Mouse (Mus musculus) midbrain, embryonic 10.5 days (tissue): ENCODE measurements around the gene Dnajc4. TPM values are rescaled to one million over a fixed set of nuclear protein-coding genes. Genes with fewer than 3 reads are reported as not detected.
A peak's percentile ranks its signal among the peaks of the same experiment; 100 is the strongest.

Source experiments
- DNase-seq: peaks from one replicate; pipeline ENCODE4 v3.0.0-alpha.2; 2017; ENCODE audit warnings: low spot score
- H3K27ac ChIP-seq: fragments of 300-500 bp; sonication (generic); replicated peaks from 2 replicates; pipeline ENCODE4 v1.5.1; 2016; ENCODE audit warnings: mild to moderate bottlenecking
- H3K27me3 ChIP-seq: fragments of 300-500 bp; sonication (generic); 2 replicates; pipeline ENCODE4 v1.6.1; 2016; ENCODE audit warnings: low read depth, mild to moderate bottlenecking; ENCODE audit not compliant: poor library complexity, severe bottlenecking
- H3K36me3 ChIP-seq: fragments of 300-500 bp; sonication (generic); 2 replicates; pipeline ENCODE4 v1.6.1; 2016; ENCODE audit warnings: mild to moderate bottlenecking, moderate library complexity
- H3K4me1 ChIP-seq: fragments of 300-500 bp; sonication (generic); 2 replicates; pipeline ENCODE4 v1.6.1; 2016
- H3K4me3 ChIP-seq: fragments of 300-500 bp; sonication (generic); 2 replicates; pipeline ENCODE4 v1.5.1; 2016; ENCODE audit warnings: mild to moderate bottlenecking, moderate library complexity
- H3K9me3 ChIP-seq: fragments of 300-500 bp; sonication (generic); replicated peaks from 2 replicates; pipeline ENCODE4 v1.6.1; 2016; ENCODE audit warnings: mild to moderate bottlenecking
- WGBS: fragments of 180-500 bp; shearing (Covaris S2); methylation state at CpG from one replicate; pipeline ENCODE4 v1.1.7; 2016; 5-methylcytosine and 5-hydroxymethylcytosine counted together
- polyA plus RNA-seq: library from polyadenylated mRNA; unstranded; fragments of >200 nt; fragmentation: Nextera tagmentation; extraction: Ambion mirVana; gene quantifications from 2 replicates; pipeline ENCODE4 v1.2.1, GENCODE M21; 2016

The Dnajc4 gene
- polyA plus RNA-seq, 1 experiment from 2014 or later = 20.8 TPM

- H3K4me3 ChIP-seq = no peak overlapping the region
- H3K36me3 ChIP-seq = peaks cover 14% of the 10 kb centered on the region
- WGBS = 61% methylated on average over 4 of the region's 4 CpGs
- no peaks in the 10 kb centered on the region for H3K9me3 ChIP-seq
- H3K4me1 ChIP-seq = peaks cover 34% of the 10 kb centered on the region
- H3K27ac ChIP-seq = no peak overlapping the region
- DNase-seq = no peak
- H3K27me3 ChIP-seq = no peaks in the 10 kb centered on the region
Measured at GRCm38 (mm10) chr19:6947742-6948141, 44.6 kb downstream of the Dnajc4 start.

- no peak overlapping the region for H3K27ac ChIP-seq
- WGBS = 92% methylated on average over 6 of the region's 6 CpGs
- H3K4me1 ChIP-seq = peaks cover 44% of the 10 kb centered on the region
- peaks cover 14% of the 10 kb centered on the region for H3K36me3 ChIP-seq
- no peak for DNase-seq
- H3K4me3 ChIP-seq = 0 out of 2 replicates have a peak overlapping the region, but pooled peaks have one; percentile 7
- no peaks in the 10 kb centered on the region for H3K9me3 ChIP-seq
- peaks cover 19% of the 10 kb centered on the region for H3K27me3 ChIP-seq
Measured at GRCm38 (mm10) chr19:6943709-6944108, 48.7 kb downstream of the Dnajc4 start.

- no peaks in the 10 kb centered on the region for H3K9me3 ChIP-seq
- peaks cover 17% of the 10 kb centered on the region for H3K36me3 ChIP-seq
- H3K27ac ChIP-seq = peak overlapping the region; percentile 95
- peaks cover 25% of the 10 kb centered on the region for H3K27me3 ChIP-seq
- DNase-seq = no peak
- peak overlapping the region; percentile 87 for H3K4me3 ChIP-seq
- H3K4me1 ChIP-seq = peaks cover 44% of the 10 kb centered on the region
- WGBS = 34% methylated on average over 5 of the region's 5 CpGs
Measured at GRCm38 (mm10) chr19:6942764-6943163, 49.6 kb downstream of the Dnajc4 start.

GRCm38 (mm10) chr19:6942249-6942691 is 50.1 kb downstream of the Dnajc4 start, which contains the start of gene Gpr137:
Gene Gpr137 (minus strand): TSS chr19:6942480.
- Histone ChIP-seq H3K27me3 (peaks cover 25% of the 10 kb centered on the region), H3K36me3 (peaks cover 17% of the 10 kb centered on the region), H3K27ac (peak within 1 kb of the TSS; percentile 95), H3K4me1 (peaks cover 44% of the 10 kb centered on the region), H3K4me3 (peak within 1 kb of the TSS; percentile 87), H3K9me3 (no peaks in the 10 kb centered on the region)
- DNase-seq = peak; percentile 93
- under 1% methylated on average over 27 of the region's 27 CpGs for WGBS

GRCm38 (mm10) chr19:6941372-6942248 is 50.8 kb downstream of the Dnajc4 start, which contains the start of gene Bad:
Gene Bad (plus strand): TSS chr19:6941861.
- DNase-seq = peak; percentile 95
- H3K4me1 ChIP-seq = peaks cover 44% of the 10 kb centered on the region
- no peaks in the 10 kb centered on the region for H3K9me3 ChIP-seq
- WGBS = under 1% methylated on average over 83 of the region's 83 CpGs
- peaks cover 17% of the 10 kb centered on the region for H3K36me3 ChIP-seq
- peak within 1 kb of the TSS; percentile 87 for H3K4me3 ChIP-seq
- peak within 1 kb of the TSS; percentile 95 for H3K27ac ChIP-seq
- H3K27me3 ChIP-seq = peaks cover 25% of the 10 kb centered on the region

- DNase-seq = no peak
- Histone ChIP-seq H3K4me3 (peak overlapping the region; percentile 87), H3K27ac (peak overlapping the region; percentile 95), H3K27me3 (peaks cover 34% of the 10 kb centered on the region), H3K36me3 (peaks cover 11% of the 10 kb centered on the region), H3K4me1 (peaks cover 44% of the 10 kb centered on the region), H3K9me3 (no peaks in the 10 kb centered on the region)
- WGBS = 23% methylated on average over 29 of the region's 29 CpGs
Measured at GRCm38 (mm10) chr19:6940396-6941351, 51.7 kb downstream of the Dnajc4 start.

- H3K4me1 ChIP-seq = peaks cover 47% of the 10 kb centered on the region
- H3K27ac ChIP-seq = no peak overlapping the region
- H3K9me3 ChIP-seq = no peaks in the 10 kb centered on the region
- peak overlapping the region; percentile 24; the same call in 1 of the 2 replicates for H3K4me3 ChIP-seq
- WGBS = 88% methylated on average over 20 of the region's 20 CpGs
- 0 out of 2 replicates have a peak, but pooled peaks cover 2% of the 10 kb centered on the region for H3K36me3 ChIP-seq
- peaks cover 47% of the 10 kb centered on the region for H3K27me3 ChIP-seq
- DNase-seq = no peak
Measured at GRCm38 (mm10) chr19:6939106-6940002, 53.0 kb downstream of the Dnajc4 start.

Other genes starting within 250 kb of the Dnajc4 start
- gene Rps6ka4, start 151.9 kb downstream of the Dnajc4 start, polyA plus RNA-seq = 5.0 and 7.9 TPM in 2 replicates
- 0.33 and 0.57 TPM in 2 replicates for gene Ccdc88b, start 134.4 kb downstream of the Dnajc4 start, polyA plus RNA-seq
- 150 and 156 TPM in 2 replicates for gene Trmt112, start 82.9 kb downstream of the Dnajc4 start, polyA plus RNA-seq
- gene Prdx5, start 82.5 kb downstream of the Dnajc4 start, polyA plus RNA-seq = 169 and 180 TPM in 2 replicates
- gene Esrra, start 70.8 kb downstream of the Dnajc4 start, polyA plus RNA-seq = 8.9 and 9.5 TPM in 2 replicates
- gene Catsperz, start 67.2 kb downstream of the Dnajc4 start, polyA plus RNA-seq = 0.35 and 0.43 TPM in 2 replicates
- 0.11 TPM in 1 of 2 replicates, not detected in the other for gene Kcnk4, start 58.1 kb downstream of the Dnajc4 start, polyA plus RNA-seq
- 66.6 and 69.8 TPM in 2 replicates for gene Bad, start 50.7 kb downstream of the Dnajc4 start, polyA plus RNA-seq
- gene Gpr137, start 50.1 kb downstream of the Dnajc4 start, polyA plus RNA-seq = 29.5 and 33.9 TPM in 2 replicates
- gene Ppp1r14b, start 17.6 kb downstream of the Dnajc4 start, polyA plus RNA-seq = 90.8 and 116 TPM in 2 replicates
- 22.4 and 23.7 TPM in 2 replicates for gene Plcb3, start 16.1 kb downstream of the Dnajc4 start, polyA plus RNA-seq
- gene Fkbp2, start 12.1 kb downstream of the Dnajc4 start, polyA plus RNA-seq = 115 and 127 TPM in 2 replicates
- gene Vegfb, start 4.9 kb downstream of the Dnajc4 start, polyA plus RNA-seq = 35.2 and 40.8 TPM in 2 replicates
- gene Nudt22, start 3.5 kb upstream of the Dnajc4 start, polyA plus RNA-seq = 19.1 and 20.3 TPM in 2 replicates
- 9.5 and 11.3 TPM in 2 replicates for gene Trpt1, start 3.6 kb upstream of the Dnajc4 start, polyA plus RNA-seq
- 8.5 and 10.3 TPM in 2 replicates for gene Fermt3, start 26.9 kb upstream of the Dnajc4 start, polyA plus RNA-seq
- 427 and 470 TPM in 2 replicates for gene Stip1, start 47.4 kb upstream of the Dnajc4 start, polyA plus RNA-seq
- gene Macrod1, start 64.2 kb upstream of the Dnajc4 start, polyA plus RNA-seq = 2.2 and 2.9 TPM in 2 replicates
- 6.0 and 7.5 TPM in 2 replicates for gene Flrt1, start 113.2 kb upstream of the Dnajc4 start, polyA plus RNA-seq
- gene Otub1, start 213.7 kb upstream of the Dnajc4 start, polyA plus RNA-seq = 274 and 293 TPM in 2 replicates
- 895 and 900 TPM in 2 replicates for gene Cox8a, start 225.0 kb upstream of the Dnajc4 start, polyA plus RNA-seq
- 105 and 107 TPM in 2 replicates for gene Naa40, start 248.6 kb upstream of the Dnajc4 start, polyA plus RNA-seq